Mouse (Mus musculus): Measurements from ENCODE around the gene Phgr1. TPM values are rescaled to one million over a fixed set of nuclear protein-coding genes. Genes with fewer than 3 reads are reported as not detected.

Phgr1 gene
- polyA plus RNA-seq (2012; rRNA removed), result not detected in 2 replicates

GRCm38 (mm10) chr2:118772158-118772874 is at the start of gene Phgr1:
Phgr1 (plus strand) TSS chr2:118772769.

GRCm38 (mm10) chr2:118728337-118728736 is 44.2 kb upstream of the Phgr1 start, which contains the start of gene Plcb2:
Plcb2 (minus strand) TSS chr2:118728438.

GRCm38 (mm10) chr2:118745232-118745884 is 27.2 kb upstream of the Phgr1 start, which contains the start of gene Inafm2:
Inafm2 (plus strand) TSS chr2:118745758.

GRCm38 (mm10) chr2:118761906-118762783 is 10.4 kb upstream of the Phgr1 start, which contains the start of gene Ccdc9b:
Ccdc9b (minus strand) TSS chr2:118762661.

GRCm38 (mm10) chr2:118779504-118780480 is 7.2 kb downstream of the Phgr1 start, which contains the start of gene Disp2:
Disp2 (plus strand) TSS chr2:118779719.

GRCm38 (mm10) chr2:118813981-118814836 is 41.6 kb downstream of the Phgr1 start, which contains the start of gene Knstrn:
Knstrn (plus strand) TSS chr2:118814003.

Other genes with a start within 250 kb of the Phgr1 start
- 1.8 and 2.4 TPM in 2 replicates for gene Bmf, start 223.1 kb upstream of the Phgr1 start, polyA plus RNA-seq (2012; rRNA removed)
- 16.4 and 18.4 TPM in 2 replicates for gene Bub1b, start 174.6 kb upstream of the Phgr1 start, polyA plus RNA-seq (2012; rRNA removed)
- gene Pak6, start 109.5 kb upstream of the Phgr1 start, polyA plus RNA-seq (2012; rRNA removed), result 0.22 and 0.24 TPM in 2 replicates
- gene Ankrd63, start 68.8 kb upstream of the Phgr1 start, polyA plus RNA-seq (2012; rRNA removed), result 0.08 and 0.17 TPM in 2 replicates
- gene Plcb2, start 44.3 kb upstream of the Phgr1 start, polyA plus RNA-seq (2012; rRNA removed), result 4.8 and 7.0 TPM in 2 replicates
- gene Inafm2, start 27.0 kb upstream of the Phgr1 start, polyA plus RNA-seq (2012; rRNA removed), result 4.7 and 5.1 TPM in 2 replicates
- 0.90 and 1.00 TPM in 2 replicates for gene Ccdc9b, start 10.1 kb upstream of the Phgr1 start, polyA plus RNA-seq (2012; rRNA removed)
- 0.10 and 0.11 TPM in 2 replicates for gene Disp2, start 7.0 kb downstream of the Phgr1 start, polyA plus RNA-seq (2012; rRNA removed)
- 24.7 and 25.4 TPM in 2 replicates for gene Knstrn, start 41.2 kb downstream of the Phgr1 start, polyA plus RNA-seq (2012; rRNA removed)
- 66.9 and 78.6 TPM in 2 replicates for gene Ivd, start 89.2 kb downstream of the Phgr1 start, polyA plus RNA-seq (2012; rRNA removed)
- 4.2 and 5.0 TPM in 2 replicates for gene Bahd1, start 127.6 kb downstream of the Phgr1 start, polyA plus RNA-seq (2012; rRNA removed)
- gene Chst14, start 153.7 kb downstream of the Phgr1 start, polyA plus RNA-seq (2012; rRNA removed), result 4.7 and 5.1 TPM in 2 replicates